Mouse (Mus musculus): Measurements from ENCODE around the gene Erg. TPM values are rescaled to one million over a fixed set of nuclear protein-coding genes. Genes with fewer than 3 reads are reported as not detected.
A peak's percentile ranks its signal among the peaks of the same experiment; 100 is the strongest.

The Erg gene
- polyA plus RNA-seq, 1 experiment from 2014 or later = 1.4 TPM

DNA sequence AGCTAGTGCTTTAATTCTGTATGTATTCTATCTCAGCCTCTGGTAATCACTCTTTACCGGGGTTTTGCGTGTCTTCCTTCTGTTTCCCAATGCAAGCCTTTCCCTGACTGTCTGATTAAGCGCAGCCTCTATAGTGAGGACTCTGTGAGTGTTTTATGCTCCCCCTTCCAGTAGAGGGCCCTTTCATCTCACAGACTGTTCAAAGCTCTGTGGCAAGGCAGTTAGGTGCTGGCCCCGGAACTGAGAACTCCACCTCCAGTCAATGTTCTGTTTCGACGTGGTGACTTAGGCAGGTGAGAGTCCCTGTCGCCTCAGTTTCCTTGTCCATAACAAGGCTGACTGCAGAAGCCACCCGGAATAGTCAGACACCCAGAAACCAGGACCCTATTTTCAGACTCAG is 244.4 kb downstream of the Erg start:
- Histone ChIP-seq H3K27me3 (ENCODE audit: control insufficient read depth, insufficient read depth, low read depth, low read length) (peaks cover 4% of the 10 kb centered on the region; the same call in 1 of the 2 replicates), H3K27ac (ENCODE audit: low read length) (no peak overlapping the region), H3K4me1 (ENCODE audit: control insufficient read depth, insufficient read depth, low read length) (peaks cover 10% of the 10 kb centered on the region), H3K36me3 (ENCODE audit: control insufficient read depth, insufficient read depth, low read length) (no peaks in the 10 kb centered on the region), H3K9me3 (replicated peaks; ENCODE audit: control insufficient read depth, low read length, poor library complexity, severe bottlenecking) (no peaks in the 10 kb centered on the region), H3K9ac (ENCODE audit: low read depth, low read length) (no peak overlapping the region), H3K4me2 (ENCODE audit: low read length) (no peak overlapping the region), H3K4me3 (ENCODE audit: low read depth, low read length) (no peak overlapping the region)
- 75% methylated on average over 8 of the region's 8 CpGs for WGBS
- no peak for ATAC-seq

DNA sequence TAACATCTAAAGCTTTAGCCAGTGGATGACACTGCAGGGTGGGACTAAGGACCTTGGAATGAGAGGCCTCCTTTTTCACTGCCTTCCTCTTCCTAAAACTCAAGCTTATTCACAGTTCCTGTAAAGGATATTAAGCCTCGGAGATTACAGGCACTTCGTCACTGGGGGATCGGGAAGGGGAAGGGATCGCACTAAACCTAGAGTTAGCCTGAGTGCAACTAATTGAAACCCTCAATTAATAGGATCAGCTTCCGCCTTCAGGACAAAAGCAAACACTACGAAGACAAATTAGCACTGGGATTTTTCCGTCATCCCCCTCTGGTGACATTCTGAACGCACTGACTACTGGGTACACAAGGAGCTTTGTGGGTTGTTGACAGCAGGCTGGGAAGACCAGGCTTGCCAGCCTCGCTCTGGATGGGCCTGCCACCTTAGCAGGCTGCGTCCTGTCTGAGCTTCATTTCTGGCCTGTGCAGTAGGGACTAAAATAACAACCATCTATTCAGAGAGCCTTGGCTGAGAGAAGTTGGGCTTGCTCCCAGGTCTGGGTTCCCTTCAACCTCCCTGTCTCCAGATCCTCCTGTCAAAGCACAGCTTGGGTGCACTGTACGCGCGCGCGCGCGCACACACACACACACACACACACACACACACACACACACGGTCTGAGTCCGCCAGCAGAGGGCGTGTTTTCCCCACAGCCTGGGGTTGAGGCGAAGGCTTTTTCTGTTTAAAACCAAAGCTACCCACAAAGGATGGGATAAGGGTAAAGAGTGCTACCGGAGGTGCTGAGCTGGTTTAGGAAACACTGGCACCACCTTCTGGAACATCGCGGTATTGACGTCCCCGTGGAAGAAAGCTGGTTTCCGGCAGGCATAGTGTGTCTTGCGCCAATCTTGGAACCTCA is 245.3 kb downstream of the Erg start:
- Histone ChIP-seq H3K4me2 (ENCODE audit: low read length) (peak overlapping the region; percentile 27), H3K9me3 (replicated peaks; ENCODE audit: control insufficient read depth, low read length, poor library complexity, severe bottlenecking) (no peaks in the 10 kb centered on the region), H3K27me3 (ENCODE audit: control insufficient read depth, insufficient read depth, low read depth, low read length) (peaks cover 4% of the 10 kb centered on the region; the same call in 1 of the 2 replicates), H3K4me1 (ENCODE audit: control insufficient read depth, insufficient read depth, low read length) (peaks cover 10% of the 10 kb centered on the region), H3K9ac (ENCODE audit: low read depth, low read length) (peak overlapping the region; percentile 8; the same call in 1 of the 2 replicates), H3K27ac (ENCODE audit: low read length) (no peak overlapping the region), H3K36me3 (ENCODE audit: control insufficient read depth, insufficient read depth, low read length) (no peaks in the 10 kb centered on the region), H3K4me3 (ENCODE audit: low read depth, low read length) (no peak overlapping the region)
- ATAC-seq = peak; percentile 91
- WGBS = 20% methylated on average over 28 of the region's 28 CpGs

DNA sequence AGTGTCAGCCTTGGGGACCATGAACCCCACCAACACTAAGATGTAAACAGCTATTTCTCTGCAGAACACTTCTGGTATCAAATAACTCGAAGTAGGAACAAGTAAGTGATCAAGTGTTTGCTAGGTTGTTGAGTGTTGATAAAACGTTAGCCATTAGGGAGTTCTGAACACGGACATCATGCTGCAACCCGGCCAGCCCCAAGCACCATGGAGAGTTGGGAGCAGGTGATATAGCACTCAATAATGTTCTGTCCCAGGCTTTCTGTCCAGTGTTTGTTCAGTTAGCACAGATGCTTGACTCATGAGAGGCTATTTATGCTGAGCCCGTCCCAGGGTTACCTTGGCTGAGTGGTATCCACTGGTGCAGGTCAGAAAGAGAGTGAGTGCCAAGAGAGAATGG is 254.2 kb downstream of the Erg start:
- Histone ChIP-seq H3K4me3 (ENCODE audit: low read depth, low read length) (no peak overlapping the region), H3K27me3 (ENCODE audit: control insufficient read depth, insufficient read depth, low read depth, low read length) (no peaks in the 10 kb centered on the region), H3K36me3 (ENCODE audit: control insufficient read depth, insufficient read depth, low read length) (no peaks in the 10 kb centered on the region), H3K4me1 (ENCODE audit: control insufficient read depth, insufficient read depth, low read length) (no peaks in the 10 kb centered on the region), H3K27ac (ENCODE audit: low read length) (no peak overlapping the region), H3K4me2 (ENCODE audit: low read length) (no peak overlapping the region), H3K9me3 (replicated peaks; ENCODE audit: control insufficient read depth, low read length, poor library complexity, severe bottlenecking) (no peaks in the 10 kb centered on the region; the same call in 1 of the 2 replicates), H3K9ac (ENCODE audit: low read depth, low read length) (no peak overlapping the region)
- 88% methylated on average over 5 of the region's 5 CpGs for WGBS
- no peak for ATAC-seq

DNA sequence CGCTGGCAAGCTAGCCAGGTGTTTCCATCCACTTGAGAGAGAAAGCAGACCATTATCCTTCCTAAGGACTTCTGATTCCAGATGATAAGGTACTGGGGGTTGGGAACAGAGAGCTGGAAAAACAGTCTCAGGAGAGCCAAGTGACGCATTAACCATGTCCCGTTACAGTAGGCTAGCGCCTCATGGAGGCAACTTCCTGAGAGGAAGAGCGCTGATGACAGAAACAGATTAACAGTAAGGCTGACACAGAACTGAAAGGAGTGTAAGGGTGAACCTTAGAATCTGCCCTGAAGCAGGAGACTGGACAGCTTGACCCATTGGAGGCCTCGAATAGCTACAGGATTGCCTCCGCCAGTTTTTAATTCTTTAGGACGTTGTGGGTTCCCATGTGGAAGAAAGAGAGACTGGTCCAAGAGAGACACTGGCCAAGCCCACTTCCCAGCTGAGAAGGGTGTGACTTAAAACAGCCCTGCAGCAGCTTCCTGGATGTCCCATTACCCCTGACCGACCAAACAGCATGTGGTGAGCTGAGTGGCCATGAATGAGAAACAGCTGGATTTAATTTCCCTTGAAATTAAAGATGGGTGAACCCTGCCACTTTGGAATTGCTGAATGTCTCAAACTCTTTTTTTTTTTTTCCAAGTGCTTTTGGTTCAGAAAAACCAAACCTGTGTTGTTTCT is 264.3 kb downstream of the Erg start:
- no peak overlapping the region for H3K9ac ChIP-seq (ENCODE audit: low read depth, low read length)
- WGBS = 79% methylated on average over 9 of the region's 9 CpGs
- H3K4me2 ChIP-seq (ENCODE audit: low read length) = no peak overlapping the region
- no peaks in the 10 kb centered on the region for H3K36me3 ChIP-seq (ENCODE audit: control insufficient read depth, insufficient read depth, low read length)
- no peak overlapping the region for H3K4me3 ChIP-seq (ENCODE audit: low read depth, low read length)
- H3K27ac ChIP-seq (ENCODE audit: low read length) = no peak overlapping the region
- H3K27me3 ChIP-seq (ENCODE audit: control insufficient read depth, insufficient read depth, low read depth, low read length) = no peaks in the 10 kb centered on the region
- H3K9me3 ChIP-seq (replicated peaks; ENCODE audit: control insufficient read depth, low read length, poor library complexity, severe bottlenecking) = no peaks in the 10 kb centered on the region
- no peaks in the 10 kb centered on the region for H3K4me1 ChIP-seq (ENCODE audit: control insufficient read depth, insufficient read depth, low read length)
- no peak for ATAC-seq

Other genes starting within 250 kb of the Erg start
- gene Ets2, start 115.5 kb upstream of the Erg start, polyA plus RNA-seq (2015; fragmentation: Nextera tagmentation; extraction: Ambion mirVana) = 21.2 and 21.9 TPM in 2 replicates